Mouse (Mus musculus): ENCODE measurements at regions not wholly inside any gene's neighbourhood (a gene's known extent, or its start where the extent isn't known, plus 50 kb on each side); places are given as distances from the start of the nearest gene placed in this dataset.

DNA sequence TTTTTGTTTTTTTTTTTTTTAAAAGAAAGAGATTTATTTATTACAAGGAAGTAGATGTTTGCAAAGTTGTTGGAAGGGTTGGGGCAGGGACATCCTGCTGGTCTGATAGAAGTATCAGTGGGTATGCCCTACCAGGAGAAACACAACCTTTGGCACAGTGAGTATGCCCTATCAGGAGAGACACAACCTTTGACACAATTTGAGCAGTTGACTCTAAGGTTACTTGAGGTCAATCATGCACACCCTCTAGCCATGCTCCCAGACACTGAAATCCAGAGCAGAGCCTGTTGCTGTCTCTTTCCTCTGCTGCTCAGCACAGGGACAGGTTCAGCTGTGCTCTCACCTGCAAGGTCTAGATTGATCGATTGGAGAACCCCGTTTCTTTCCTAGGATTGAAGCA lies 164.2 kb upstream of the Gjb5 start:
- DNase-seq (ENCODE audit: low read depth, low spot score), result no peak

DNA sequence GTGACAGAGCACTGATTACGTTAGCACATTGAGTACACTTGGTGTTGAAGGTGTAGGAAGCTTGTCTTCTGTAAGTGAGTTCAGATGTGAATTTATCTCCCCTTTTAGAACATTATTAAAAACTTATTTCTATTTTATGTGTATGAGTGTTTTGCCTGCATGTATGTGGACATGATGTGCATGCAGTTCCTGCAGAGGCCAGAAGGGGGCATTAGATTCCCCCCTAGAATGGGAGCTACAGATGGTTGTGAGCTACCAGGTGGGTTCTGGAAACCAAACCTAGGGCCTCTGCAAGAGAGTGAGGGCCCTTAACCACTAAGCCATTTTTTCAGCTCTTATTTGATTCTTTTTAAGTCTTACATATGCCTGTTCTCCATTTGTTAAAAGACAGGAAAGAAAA lies 160.0 kb upstream of the Gjb5 start:
- DNase-seq (ENCODE audit: low read depth, low spot score), result no peak

DNA sequence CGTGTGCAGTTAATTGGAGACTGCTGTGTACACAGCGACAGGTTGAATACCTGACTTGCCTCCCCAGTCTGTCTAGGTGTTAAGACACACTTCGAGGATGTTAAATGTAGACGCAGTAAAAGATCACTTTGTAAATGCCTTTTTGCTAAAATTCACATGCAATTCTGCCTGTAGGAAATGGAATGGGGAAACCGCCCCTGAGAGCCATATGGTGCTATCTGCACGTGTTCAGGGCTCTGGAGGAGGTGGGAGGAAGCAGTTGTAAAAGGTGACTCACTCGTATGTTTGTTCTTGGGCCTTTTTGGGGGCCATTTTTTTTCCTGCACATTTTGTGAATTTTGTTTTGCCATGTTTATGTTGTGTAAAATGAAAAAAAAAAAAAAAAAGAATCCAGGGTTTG lies 159.6 kb upstream of the Gjb5 start:
- DNase-seq (ENCODE audit: low read depth, low spot score), result no peak

- DNase-seq (ENCODE audit: low read depth, low spot score), result peak; percentile 16
Observed at GRCm38 (mm10) chr4:127509936-127510335, 152.0 kb upstream of the Gjb5 start.

- no peak for DNase-seq (ENCODE audit: low read depth, low spot score)
Observed at GRCm38 (mm10) chr4:127502621-127503020, 144.6 kb upstream of the Gjb5 start.

DNA sequence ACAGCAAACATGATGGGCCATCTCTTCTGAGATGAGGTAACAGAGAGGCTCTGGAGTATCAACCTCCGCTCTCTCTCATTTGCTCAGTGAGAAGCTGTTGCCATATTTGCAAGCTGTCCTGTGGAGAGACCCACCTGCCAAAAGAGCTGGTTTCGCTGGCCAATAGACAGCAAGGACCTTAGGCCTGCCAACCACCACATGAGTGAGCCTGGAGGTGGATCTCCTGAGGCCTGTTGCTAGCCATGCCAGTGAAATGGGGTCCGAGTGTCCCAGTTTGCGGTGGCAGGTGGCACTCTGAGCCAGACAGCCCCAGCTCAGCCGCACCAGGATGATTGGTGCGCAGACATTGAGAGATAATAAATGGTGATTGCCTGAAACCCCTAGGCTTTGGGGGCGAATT lies 143.9 kb upstream of the Gjb5 start:
- no peak for DNase-seq (ENCODE audit: low read depth, low spot score)

DNA sequence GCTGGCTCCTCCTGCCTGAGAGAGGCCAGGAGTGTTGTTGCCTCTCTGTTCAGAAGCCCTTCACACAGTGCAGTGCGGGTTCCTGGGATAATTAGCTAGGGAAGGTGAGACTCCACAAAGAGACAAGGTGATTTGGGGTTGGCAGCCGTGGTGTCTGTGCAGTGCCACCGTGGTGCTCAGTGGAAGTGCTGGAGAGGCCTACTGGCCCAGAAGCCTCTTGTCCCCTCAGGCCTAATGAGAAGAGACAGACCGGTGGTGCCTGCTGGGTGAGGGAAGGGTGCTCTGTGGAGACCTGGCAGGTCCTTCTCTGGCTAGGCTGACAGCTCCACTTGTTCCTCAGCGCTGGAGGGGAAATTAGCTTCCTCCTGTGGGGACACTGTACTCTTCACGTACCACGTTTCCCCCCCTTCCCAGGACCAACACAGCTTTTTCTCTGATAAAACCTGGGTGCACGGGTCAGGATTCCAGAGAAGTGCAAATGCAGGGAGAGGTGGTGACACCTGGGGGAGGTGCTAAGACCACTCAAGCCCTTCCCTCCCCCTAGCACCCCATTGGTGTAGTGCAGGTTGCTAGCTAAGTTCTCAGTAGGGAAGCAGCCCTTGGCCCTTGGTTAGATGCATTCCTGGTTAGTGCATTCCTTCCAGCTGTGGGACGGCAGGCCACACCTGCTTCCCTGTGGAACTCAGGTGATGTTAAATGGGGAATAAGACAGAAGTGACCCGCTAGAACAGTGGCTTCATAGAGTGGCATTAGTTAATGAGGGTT lies 129.2 kb upstream of the Gjb5 start:
- no peak for DNase-seq (ENCODE audit: low read depth, low spot score)

DNA sequence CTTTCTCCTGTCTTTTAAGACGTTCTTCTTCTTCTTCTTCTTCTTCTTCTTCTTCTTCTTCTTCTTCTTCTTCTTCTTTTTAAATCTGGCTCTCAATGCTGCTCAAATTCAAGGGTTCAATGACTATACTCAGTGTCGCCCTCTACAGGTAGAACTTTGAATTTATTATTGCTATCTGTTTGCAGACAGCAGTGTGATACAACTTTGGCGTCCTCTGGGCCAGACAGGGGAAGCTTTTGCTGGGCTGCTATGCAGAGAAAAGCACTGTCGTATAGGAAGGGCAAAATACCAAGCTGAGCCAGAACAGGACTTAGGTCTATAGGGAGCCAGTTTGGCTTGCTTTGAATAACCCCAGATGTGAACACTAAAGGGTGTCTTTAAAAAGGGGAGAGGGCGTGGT lies 127.3 kb upstream of the Gjb5 start:
- DNase-seq (ENCODE audit: low read depth, low spot score), result no peak

DNA sequence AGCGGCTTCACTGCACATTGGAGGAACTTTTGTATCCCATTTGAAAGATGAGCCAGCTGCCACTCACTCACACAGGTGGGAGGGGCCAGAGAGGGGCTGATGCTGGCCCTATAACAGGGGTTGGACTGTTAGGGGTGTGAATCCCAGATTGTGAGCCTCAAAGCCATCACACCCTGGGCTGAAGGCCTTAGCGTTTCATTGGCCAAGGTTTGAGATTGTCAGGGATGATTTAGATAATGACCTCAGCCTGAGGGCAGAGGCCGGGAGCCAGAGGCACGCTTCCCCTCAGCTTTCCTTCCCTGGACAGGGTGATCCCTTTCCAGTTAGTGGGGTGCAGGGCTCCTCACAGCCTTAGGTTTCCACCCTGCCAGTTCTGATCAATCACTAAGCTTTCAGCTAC lies 124.5 kb upstream of the Gjb5 start:
- DNase-seq (ENCODE audit: low read depth, low spot score), result no peak

- DNase-seq (ENCODE audit: low read depth, low spot score), result no peak
Observed at GRCm38 (mm10) chr4:127480339-127480738, 122.4 kb upstream of the Gjb5 start.

DNA sequence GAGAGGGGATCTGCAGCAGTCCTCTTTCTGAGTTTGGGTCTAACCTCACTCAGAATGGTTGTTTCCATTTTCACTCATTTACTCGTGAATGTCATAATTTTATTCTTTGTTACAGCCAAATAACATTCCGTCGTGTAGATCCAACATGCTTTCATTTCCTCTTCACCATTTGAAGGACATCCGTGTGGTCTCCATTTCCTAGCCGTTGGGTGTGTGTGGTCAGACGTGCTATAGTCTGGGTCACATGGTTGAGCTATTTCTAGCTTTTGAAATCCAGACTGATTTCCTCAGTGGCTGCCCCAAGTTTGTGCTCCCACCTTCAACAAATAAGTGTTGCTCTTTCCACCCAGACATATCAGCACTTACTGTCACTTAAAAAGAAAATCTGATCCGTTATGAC lies 111.9 kb upstream of the Gjb5 start:
- no peak for DNase-seq (ENCODE audit: low read depth, low spot score)

DNA sequence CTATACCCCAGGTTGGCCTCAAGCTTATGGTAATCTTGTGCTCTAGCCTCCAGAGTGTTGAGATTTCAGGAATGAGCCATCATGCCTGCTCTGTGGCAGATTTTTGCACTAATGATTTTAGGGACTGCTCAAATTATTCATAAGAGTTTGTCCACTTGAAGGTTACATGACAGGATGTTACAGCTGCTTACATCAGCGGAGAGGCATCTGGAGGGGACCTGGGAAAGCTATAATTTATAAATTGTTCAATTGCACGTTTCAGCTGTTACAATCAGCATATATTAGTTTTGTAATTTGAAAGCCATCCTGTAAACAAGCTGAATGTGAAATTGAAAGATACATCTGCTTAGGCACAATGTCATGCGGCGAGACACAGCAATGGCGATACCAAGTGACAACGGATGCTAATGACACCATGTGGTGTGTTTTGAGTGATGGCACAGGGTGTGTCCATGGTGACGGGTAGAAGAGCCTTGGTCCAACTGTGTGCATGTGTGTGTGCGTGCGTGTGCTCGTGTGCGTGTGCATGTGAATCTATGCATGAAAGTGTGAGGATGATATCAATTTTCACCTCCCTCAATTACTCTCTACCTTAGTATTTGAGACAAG lies 96.6 kb upstream of the Gjb5 start:
- DNase-seq (ENCODE audit: low read depth, low spot score), result peak; percentile 42

DNA sequence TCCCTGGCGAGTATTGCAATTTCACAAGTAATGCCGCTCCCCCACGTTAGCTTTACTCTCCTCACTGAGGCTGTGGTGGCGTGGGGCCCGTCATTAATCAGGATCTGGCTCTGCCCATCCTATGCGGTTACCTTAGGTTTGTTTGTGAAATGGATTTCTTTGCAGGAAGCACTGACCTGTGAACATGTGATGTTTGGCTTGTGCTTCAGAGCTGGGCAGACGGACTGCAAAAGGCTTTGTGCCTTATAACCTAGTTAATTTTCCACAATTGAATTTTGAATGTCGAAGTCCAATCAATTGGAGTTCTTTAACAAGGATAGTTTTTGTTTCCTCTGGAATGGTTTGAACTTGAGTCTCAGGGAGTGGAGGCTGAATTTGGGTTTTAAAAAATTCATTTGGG lies 94.1 kb upstream of the Gjb5 start:
- no peak for DNase-seq (ENCODE audit: low read depth, low spot score)

GRCm38 (mm10) chr4:127445300-127445699 lies 87.3 kb upstream of the Gjb5 start:
- DNase-seq (ENCODE audit: low read depth, low spot score), result no peak

DNA sequence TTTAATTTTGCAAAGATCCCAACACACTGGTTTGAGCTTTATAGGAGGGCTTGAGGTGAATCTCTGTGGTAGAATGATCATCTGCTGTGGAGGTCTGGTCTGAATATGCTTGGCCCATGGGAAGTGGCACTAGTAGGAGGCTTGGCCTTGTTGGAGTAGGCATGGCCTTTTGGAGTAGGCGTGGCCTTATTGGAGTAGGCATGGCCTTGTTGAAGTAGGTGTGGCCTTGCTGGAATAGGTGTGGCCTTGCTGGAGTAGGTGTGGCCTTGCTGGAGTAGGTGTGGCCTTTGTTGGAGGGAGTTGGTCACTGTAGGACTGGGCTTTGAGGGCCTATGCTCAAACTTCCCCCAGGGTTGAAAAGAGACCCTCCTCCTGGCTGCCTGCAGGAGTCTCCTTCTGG lies 86.1 kb upstream of the Gjb5 start:
- DNase-seq (ENCODE audit: low read depth, low spot score), result no peak

DNA sequence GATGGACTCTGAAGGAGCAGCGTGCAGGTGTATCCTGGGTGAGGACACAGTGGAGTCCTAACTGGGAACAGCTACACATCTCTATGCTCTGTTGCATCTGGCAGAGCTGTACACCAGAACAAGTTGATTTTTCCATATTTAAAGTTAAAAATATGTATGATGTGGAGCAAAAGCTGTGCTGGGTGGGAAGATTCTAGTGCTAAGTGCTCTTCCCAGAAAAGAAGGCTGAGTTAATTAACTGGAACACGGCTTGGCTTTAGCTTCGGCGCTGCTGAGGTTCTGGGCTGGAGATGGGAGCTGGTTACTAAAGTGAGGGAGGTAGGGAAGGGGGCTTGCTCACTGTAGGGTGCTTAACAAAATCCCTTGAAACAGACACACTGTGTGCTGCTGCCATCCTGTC lies 84.0 kb upstream of the Gjb5 start:
- no peak for DNase-seq (ENCODE audit: low read depth, low spot score)

DNA sequence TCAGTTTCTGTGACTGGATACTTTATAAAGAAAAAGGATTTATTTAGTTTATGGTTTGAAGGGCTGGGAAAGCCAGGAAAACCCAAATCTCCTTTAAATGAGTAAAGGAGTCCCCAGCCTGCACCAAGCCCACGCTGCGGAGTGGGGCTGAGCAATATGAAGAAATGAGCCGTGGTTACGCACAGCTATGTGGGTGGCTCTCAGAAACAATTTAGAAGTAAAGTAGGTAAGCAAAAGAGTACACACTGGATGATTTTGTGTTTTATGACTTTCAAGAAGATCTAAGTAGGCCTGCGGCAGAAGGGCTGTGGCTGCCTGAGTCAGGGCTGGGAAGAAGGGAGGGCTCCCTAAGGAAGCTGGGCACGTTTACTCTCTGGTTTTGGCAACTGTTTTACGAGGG lies 82.6 kb upstream of the Gjb5 start:
- DNase-seq (ENCODE audit: low read depth, low spot score), result no peak

DNA sequence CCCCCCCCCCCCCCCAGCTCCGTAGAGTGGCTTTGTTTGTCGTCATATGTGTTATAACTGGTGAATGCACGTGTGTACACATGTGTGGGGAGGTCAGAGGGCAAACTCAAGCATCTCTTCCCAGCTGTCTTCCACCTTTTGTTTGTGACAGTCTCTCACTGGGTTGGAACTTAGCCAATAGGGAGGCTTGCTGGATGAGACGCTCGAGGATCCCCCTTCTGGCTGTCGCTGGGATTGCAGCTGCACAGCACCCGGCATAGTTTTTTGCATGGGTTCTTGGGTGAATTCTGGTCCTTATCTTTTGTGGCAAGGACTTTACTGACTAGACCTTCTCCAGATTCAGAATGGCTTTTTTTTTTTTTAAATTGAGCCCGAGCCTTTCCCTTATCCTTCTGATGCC lies 77.1 kb upstream of the Gjb5 start:
- DNase-seq (ENCODE audit: low read depth, low spot score), result no peak

GRCm38 (mm10) chr4:127430237-127430636 lies 72.3 kb upstream of the Gjb5 start:
- no peak for DNase-seq (ENCODE audit: low read depth, low spot score)

DNA sequence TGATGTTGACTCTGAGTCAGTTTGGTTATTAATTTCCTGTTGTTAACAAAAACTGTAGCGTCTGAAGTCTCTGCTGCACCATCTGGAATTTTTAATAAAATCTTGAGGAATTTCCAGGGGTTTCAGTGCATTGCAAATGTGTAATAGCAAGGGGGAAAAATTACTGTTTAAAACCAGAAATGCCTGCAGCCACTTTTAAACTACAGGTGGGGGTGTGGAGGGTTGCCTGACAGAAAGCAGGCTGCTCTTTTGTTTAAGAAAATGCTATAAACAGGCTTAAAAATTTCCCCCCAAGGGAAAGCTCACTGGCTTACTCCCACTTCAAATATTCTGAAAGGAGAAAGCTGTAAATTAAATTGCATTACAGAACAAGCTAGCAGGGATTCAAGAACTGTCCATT lies 71.8 kb upstream of the Gjb5 start:
- DNase-seq (ENCODE audit: low read depth, low spot score), result no peak

- no peak for DNase-seq (ENCODE audit: low read depth, low spot score)
Observed at GRCm38 (mm10) chr4:127423855-127424254, 65.9 kb upstream of the Gjb5 start.

DNA sequence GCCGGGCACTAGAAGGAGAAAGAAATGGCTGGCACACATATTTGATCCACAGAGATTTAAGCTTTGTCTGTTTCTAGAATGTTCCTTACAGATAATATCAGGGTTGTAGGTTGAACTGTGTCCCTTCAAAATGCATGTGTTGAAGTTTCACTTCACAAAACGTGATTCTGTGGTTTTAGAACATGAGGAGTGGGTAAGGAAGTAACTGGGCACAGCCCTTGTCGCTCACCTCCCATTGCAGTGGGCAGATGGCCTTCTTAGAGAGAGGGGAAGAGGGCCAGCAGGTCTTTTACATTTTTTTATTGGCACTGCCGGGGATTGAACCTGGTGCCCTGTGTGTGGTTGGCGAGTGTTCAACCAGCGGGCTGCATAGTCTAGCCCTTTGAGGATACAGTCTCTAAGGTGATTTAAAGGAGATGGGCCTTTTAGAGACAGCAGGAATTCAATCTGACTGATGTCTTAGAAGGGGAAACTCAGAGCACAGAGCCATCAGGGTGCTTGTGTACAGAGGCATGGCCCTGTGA lies 64.0 kb upstream of the Gjb5 start:
- no peak for DNase-seq (ENCODE audit: low read depth, low spot score)

- DNase-seq (ENCODE audit: low read depth, low spot score), result no peak
Observed at GRCm38 (mm10) chr4:127421129-127421528, 63.1 kb upstream of the Gjb5 start.

DNA sequence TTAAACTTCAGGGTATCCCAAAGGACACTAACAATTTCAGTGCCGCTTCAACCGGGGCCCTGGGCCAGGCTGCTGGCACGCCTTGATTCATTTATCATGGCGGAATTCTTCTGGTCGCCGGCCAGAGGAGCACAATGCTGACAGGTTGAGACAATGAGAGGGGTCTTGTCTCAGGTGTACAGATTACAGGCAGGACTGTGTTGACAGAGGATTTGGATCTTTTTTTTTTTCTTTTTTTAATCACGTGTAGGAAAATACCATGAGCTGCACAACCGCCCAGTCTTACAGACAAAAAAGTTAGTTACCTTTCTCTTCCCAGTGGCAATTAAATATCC lies 61.8 kb upstream of the Gjb5 start:
- no peak for DNase-seq (ENCODE audit: low read depth, low spot score)
